Mouse (Mus musculus): Measurements from ENCODE around the gene Cyp8b1.

GRCm38 (mm10) chr9:121915056-121915455 is 1.0 kb downstream of the Cyp8b1 start:
- TF ChIP-seq CTCF (IDR thresholded peaks at IDR 0.05; ENCODE audit: borderline replicate concordance, insufficient read depth, low read depth, low read length): no peak
- TF ChIP-seq POLR2A (IDR thresholded peaks at IDR 0.05; ENCODE audit: borderline replicate concordance, insufficient read depth, low read length): no peak

Measured in cerebellum, adult 2 months (tissue).